Mouse (Mus musculus) limb, embryonic 14.5 days (tissue): ENCODE results near the gene Trmo. TPM values are rescaled to one million over a fixed set of nuclear protein-coding genes. Genes with fewer than 3 reads are reported as not detected.
A peak's percentile ranks its signal among the peaks of the same experiment; 100 is the strongest.

Source experiments
- ATAC-seq: fragments of 200-750 bp; cut with Nextera tagmentation; 2 replicates; pipeline ENCODE4 v1.8.0; 2017; ENCODE audit warnings: low read depth, moderate number of reproducible peaks, moderate TSS enrichment; ENCODE audit not compliant: low FRiP score
- DNase-seq: peaks from one replicate; pipeline ENCODE4 v3.0.0-alpha.2; 2015; ENCODE audit warnings: low spot score
- H3K27ac ChIP-seq: fragments of 300-500 bp; sonication (generic); replicated peaks from 2 replicates; pipeline ENCODE4 v1.5.1; 2014; ENCODE audit warnings: low read depth, mild to moderate bottlenecking, low read length, moderate library complexity, mixed read lengths
- H3K27me3 ChIP-seq: fragments of 300-500 bp; sonication (generic); 2 replicates; pipeline ENCODE4 v1.6.1; 2014; ENCODE audit warnings: low read length, mixed read lengths; ENCODE audit not compliant: control insufficient read depth, insufficient read depth
- H3K36me3 ChIP-seq: fragments of 300-500 bp; sonication (generic); 2 replicates; pipeline ENCODE4 v1.6.1; 2014; ENCODE audit warnings: mild to moderate bottlenecking, low read length, moderate library complexity, mixed read lengths; ENCODE audit not compliant: control insufficient read depth, insufficient read depth
- H3K4me1 ChIP-seq: fragments of 300-500 bp; sonication (generic); 2 replicates; pipeline ENCODE4 v1.6.1; 2014; ENCODE audit warnings: antibody characterized with exemption, low read length, mixed read lengths; ENCODE audit not compliant: control insufficient read depth, insufficient read depth
- H3K4me2 ChIP-seq: fragments of 300-500 bp; sonication (generic); replicated peaks from 2 replicates; pipeline ENCODE4 v1.6.1; 2014; ENCODE audit warnings: low read depth, mild to moderate bottlenecking, low read length, moderate library complexity; ENCODE audit not compliant: severe bottlenecking
- H3K4me3 ChIP-seq: fragments of 300-500 bp; sonication (generic); replicated peaks from 2 replicates; pipeline ENCODE4 v1.5.1; 2014; ENCODE audit warnings: low read length
- H3K9ac ChIP-seq: fragments of 300-500 bp; sonication (generic); 2 replicates; pipeline ENCODE4 v1.6.1; 2014; ENCODE audit warnings: mild to moderate bottlenecking, low read depth, low read length, moderate library complexity; ENCODE audit not compliant: severe bottlenecking
- H3K9me3 ChIP-seq: fragments of 300-500 bp; sonication (generic); 2 replicates; pipeline ENCODE4 v1.6.1; 2016; ENCODE audit warnings: low read length; ENCODE audit not compliant: control insufficient read depth
- POLR2A ChIP-seq: fragments of 200-500 bp; IDR thresholded peaks from 2 replicates; pipeline ENCODE4 v1.8.0; 2012; ENCODE audit warnings: inconsistent platforms, mild to moderate bottlenecking, moderate library complexity, borderline replicate concordance; ENCODE audit not compliant: insufficient read depth, insufficient read length; ENCODE audit errors: extremely low read depth
- WGBS: fragments of 180-500 bp; shearing (Covaris S2); extraction: QIAGEN DNeasy Blood & Tissue Kit; methylation state at CpG from one replicate; pipeline ENCODE4 v1.1.7; 2014; 5-methylcytosine and 5-hydroxymethylcytosine counted together
- polyA plus RNA-seq, 2 experiments: library from polyadenylated mRNA; depleted of rRNA in 1 of 2; stranded (reverse) in 1 of 2; unstranded in 1 of 2; fragments of >200 nt; fragmentation: Nextera tagmentation in 1 of 2; extraction: Ambion mirVana in 1 of 2; gene quantifications; 2 replicates each; pipeline versions ENCODE4 v1.2.1 to v1.2.3; 2012 to 2014

Trmo gene
- polyA plus RNA-seq, 2 experiments = 7.8 to 9.2 TPM

DNA sequence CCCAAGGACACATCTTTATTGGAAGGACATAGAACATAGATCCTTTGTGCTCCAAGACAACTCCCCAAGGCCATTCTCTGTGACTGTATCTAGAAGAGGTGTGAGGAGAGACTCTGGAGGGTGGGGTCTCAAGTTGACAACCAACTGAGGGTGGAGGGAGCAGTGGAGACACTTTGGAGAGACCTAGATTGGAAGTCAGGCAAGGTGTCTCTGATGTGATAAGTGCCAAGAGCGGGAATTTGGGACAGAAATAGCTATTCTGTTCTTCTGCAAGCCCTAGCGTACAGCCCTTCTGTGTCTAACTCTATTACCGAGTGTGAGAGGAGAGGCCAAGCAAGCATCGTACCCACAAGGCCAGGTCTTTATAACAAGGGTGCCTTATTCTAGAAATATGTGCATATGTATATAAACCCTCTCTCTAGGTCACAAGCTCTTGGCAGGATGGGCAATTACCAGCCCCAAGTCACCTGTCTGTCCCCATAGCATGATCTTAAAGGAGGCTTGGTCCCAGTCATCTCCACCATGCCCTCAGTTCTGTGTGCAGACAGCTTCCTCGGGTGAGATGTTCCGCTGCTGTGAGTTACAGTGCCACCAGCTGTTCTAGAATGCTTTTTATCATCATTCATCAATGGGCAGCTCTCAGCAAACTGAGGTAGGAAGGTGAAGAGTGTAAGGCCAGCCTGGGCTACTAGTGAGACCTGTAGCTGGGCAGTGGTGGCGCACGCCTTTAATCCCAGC, 17.9 kb upstream of the Trmo start:
- ATAC-seq = no peak
- no peak for DNase-seq
- WGBS = 89% methylated on average over 8 of the region's 8 CpGs

DNA sequence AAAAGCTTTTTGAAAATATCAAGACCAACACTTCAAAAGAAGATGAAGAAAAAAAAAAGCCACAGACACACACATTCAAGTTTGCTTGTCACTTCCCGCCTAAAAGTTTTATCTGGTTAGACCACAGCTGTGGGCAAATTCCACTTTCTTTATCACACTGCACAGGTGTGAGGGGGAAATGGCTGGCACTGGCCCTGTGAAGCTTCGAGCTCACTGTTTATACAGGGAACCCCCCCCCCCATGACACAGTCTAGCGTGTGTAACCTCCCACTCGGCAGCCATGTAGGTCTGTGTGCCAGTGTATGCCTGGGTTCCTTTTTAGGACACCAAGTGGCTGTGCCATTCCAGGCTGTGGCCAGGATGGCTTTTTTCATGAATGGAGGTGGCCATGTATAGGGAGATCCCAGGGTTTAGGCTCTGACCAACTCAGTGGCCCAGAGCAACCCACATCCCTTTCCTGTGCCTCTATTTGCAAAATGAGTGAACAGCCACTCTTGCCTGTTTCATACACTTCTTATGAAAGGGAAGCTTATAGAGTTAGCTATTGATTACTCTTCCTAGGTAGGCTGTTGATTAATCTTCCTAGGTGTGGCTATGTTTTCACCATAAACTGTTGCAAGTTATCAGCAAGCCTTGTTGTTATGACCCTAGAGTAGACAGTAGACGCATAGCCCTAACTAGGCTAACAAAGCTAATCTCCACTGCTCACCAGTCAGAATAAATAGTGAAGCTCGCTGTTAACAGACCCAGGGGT, 15.0 kb upstream of the Trmo start:
- no peaks in the 10 kb centered on the region for H3K4me1 ChIP-seq
- no peak overlapping the region for H3K4me3 ChIP-seq
- no peak overlapping the region for H3K4me2 ChIP-seq
- no peaks in the 10 kb centered on the region for H3K9me3 ChIP-seq
- ATAC-seq (no peak), DNase-seq (no peak)
- no peak overlapping the region for H3K27ac ChIP-seq
- H3K27me3 ChIP-seq = no peaks in the 10 kb centered on the region
- TF ChIP-seq POLR2A = no peak
- 85% methylated on average over 6 of the region's 6 CpGs for WGBS
- H3K9ac ChIP-seq = no peak overlapping the region
- no peaks in the 10 kb centered on the region for H3K36me3 ChIP-seq

More for the DNA sequence above, 17.9 kb upstream of the Trmo start:
- Histone ChIP-seq H3K4me1 (no peaks in the 10 kb centered on the region), H3K36me3 (no peaks in the 10 kb centered on the region), H3K9me3 (no peaks in the 10 kb centered on the region), H3K27ac (no peak overlapping the region), H3K27me3 (no peaks in the 10 kb centered on the region), H3K4me3 (no peak overlapping the region), H3K4me2 (no peak overlapping the region), H3K9ac (no peak overlapping the region)
- no peak for TF ChIP-seq POLR2A

DNA sequence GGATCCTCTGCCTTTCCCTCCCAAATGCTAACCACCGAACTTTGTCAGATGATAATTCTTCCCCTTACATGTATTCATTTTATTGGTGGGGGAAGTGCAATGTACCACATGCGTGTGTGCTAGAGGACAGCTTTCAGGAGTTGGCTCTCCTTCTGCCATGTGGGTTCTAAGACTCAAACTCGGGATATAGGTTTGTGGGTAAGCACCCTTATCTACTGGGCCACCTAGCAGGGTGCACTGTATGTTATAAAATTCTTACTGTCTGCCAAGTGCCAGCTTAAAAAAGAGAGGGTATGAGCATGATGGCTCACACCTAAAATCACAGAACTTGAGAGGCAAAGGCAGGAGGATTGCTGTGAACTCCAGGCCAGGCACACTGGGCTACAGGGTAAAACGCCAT, 9.6 kb upstream of the Trmo start:
- 76% methylated on average over 4 of the region's 4 CpGs for WGBS
- TF ChIP-seq POLR2A = no peak
- no peak for DNase-seq
- Histone ChIP-seq H3K27me3 (no peaks in the 10 kb centered on the region), H3K4me2 (no peak overlapping the region), H3K36me3 (no peaks in the 10 kb centered on the region), H3K9me3 (no peaks in the 10 kb centered on the region), H3K4me3 (no peak overlapping the region), H3K4me1 (no peaks in the 10 kb centered on the region), H3K27ac (no peak overlapping the region), H3K9ac (no peak overlapping the region)
- ATAC-seq = no peak

DNA sequence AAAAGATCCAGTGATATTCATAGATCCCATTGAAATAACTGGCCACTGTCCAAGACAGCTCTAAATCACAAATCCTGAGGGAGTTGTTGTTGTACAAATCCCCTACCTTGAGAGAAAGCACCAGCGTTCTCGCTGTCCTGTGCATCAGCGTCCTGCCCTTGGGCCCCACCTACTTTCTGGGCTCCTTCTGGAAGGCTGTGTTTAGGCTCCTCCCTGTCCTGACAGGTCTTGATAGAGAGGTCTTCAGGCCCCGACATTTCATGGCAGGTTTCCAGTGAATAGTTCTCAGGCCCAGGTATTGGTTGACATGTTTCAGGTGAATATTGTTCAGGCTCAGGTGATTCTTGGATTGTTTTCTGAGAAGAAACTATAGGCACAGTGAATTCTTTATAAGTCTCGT, 6.5 kb upstream of the Trmo start:
- H3K4me2 ChIP-seq = no peak overlapping the region
- H3K27me3 ChIP-seq = no peaks in the 10 kb centered on the region
- 25% methylated on average over 5 of the region's 5 CpGs for WGBS
- H3K4me1 ChIP-seq = no peaks in the 10 kb centered on the region
- H3K4me3 ChIP-seq = no peak overlapping the region
- no peak overlapping the region for H3K9ac ChIP-seq
- no peak for ATAC-seq
- H3K36me3 ChIP-seq = no peaks in the 10 kb centered on the region
- peak; percentile 26 for DNase-seq
- no peak for TF ChIP-seq POLR2A
- H3K9me3 ChIP-seq = no peaks in the 10 kb centered on the region
- H3K27ac ChIP-seq = no peak overlapping the region

DNA sequence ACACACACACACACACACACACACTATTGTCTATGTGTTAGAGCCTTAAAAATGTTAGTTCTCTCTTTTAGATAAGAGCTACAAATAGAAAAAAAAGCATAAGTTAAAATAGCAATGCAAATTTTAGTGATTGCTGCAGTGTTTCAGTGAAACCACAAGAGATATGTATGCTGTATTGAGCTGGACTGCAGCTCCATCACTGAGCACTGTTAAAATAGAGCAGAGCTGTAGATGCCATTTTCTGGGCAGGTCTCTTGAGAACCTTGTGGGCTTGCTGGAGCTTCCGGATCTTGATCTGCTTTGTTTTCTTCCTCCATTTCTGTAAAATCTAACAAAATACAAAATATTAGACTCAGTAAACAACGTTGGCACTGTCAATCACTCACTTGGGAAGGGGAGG, 5.2 kb upstream of the Trmo start:
- H3K4me2 ChIP-seq = no peak overlapping the region
- DNase-seq (no peak), ATAC-seq (no peak)
- H3K36me3 ChIP-seq = no peaks in the 10 kb centered on the region
- no peak for TF ChIP-seq POLR2A
- H3K27me3 ChIP-seq = no peaks in the 10 kb centered on the region
- H3K4me3 ChIP-seq = no peak overlapping the region
- no peak overlapping the region for H3K27ac ChIP-seq
- WGBS = 71% methylated on average over 2 of the region's 2 CpGs
- no peaks in the 10 kb centered on the region for H3K9me3 ChIP-seq
- H3K9ac ChIP-seq = no peak overlapping the region
- H3K4me1 ChIP-seq = peaks cover 6% of the 10 kb centered on the region; the same call in 1 of the 2 replicates
